Mouse (Mus musculus) limb, embryonic 11.5 days (tissue): ENCODE results near the gene Zfp663. TPM values are rescaled to one million over a fixed set of nuclear protein-coding genes. Genes with fewer than 3 reads are reported as not detected.

Experiments
- polyA plus RNA-seq: library from polyadenylated mRNA; unstranded; fragments of >200 nt; fragmentation: Nextera tagmentation; extraction: Ambion mirVana; gene quantifications from 2 replicates; pipeline ENCODE4 v1.2.1, GENCODE M21; 2014

Gene Zfp663
- polyA plus RNA-seq, 1 experiment from 2014 or later, result 1.7 TPM

Other genes starting within 250 kb of the Zfp663 start
- 1.1 TPM in 2 replicates for gene Cdh22, start 133.9 kb downstream of the Zfp663 start, polyA plus RNA-seq
- 41.5 and 41.9 TPM in 2 replicates for gene Slc35c2, start 80.9 kb downstream of the Zfp663 start, polyA plus RNA-seq
- 85.4 and 86.0 TPM in 2 replicates for gene Elmo2, start 42.2 kb downstream of the Zfp663 start, polyA plus RNA-seq
- gene Zfp334, start 19.5 kb upstream of the Zfp663 start, polyA plus RNA-seq, result 19.5 and 21.3 TPM in 2 replicates
- 0.04 TPM in 1 of 2 replicates, not detected in the other for gene Ocstamp, start 31.7 kb upstream of the Zfp663 start, polyA plus RNA-seq
- not detected in 2 replicates for gene Slc13a3, start 104.5 kb upstream of the Zfp663 start, polyA plus RNA-seq
- 50.2 and 50.5 TPM in 2 replicates for gene Trp53rka, start 124.6 kb upstream of the Zfp663 start, polyA plus RNA-seq
- gene Slc2a10, start 135.1 kb upstream of the Zfp663 start, polyA plus RNA-seq, result 3.6 and 3.9 TPM in 2 replicates
- 8.8 and 13.0 TPM in 2 replicates for gene Eya2, start 226.3 kb upstream of the Zfp663 start, polyA plus RNA-seq